Mouse (Mus musculus): ENCODE data around the gene Mgat4e. TPM values are rescaled to one million over a fixed set of nuclear protein-coding genes. Genes with fewer than 3 reads are reported as not detected.

Gene Mgat4e
- not detected in 2 replicates for polyA plus RNA-seq (2015; fragmentation: Nextera tagmentation; extraction: Ambion mirVana)

GRCm38 (mm10) chr1:134549632-134550132, at the start of gene Mgat4e:
TSS of gene Mgat4e (minus strand) at chr1:134549682.
- Histone ChIP-seq H3K27ac (replicated peaks) (no peak within 1 kb of the TSS), H3K9me3 (peaks cover 7% of the 10 kb centered on the region), H3K36me3 (no peaks in the 10 kb centered on the region), H3K4me3 (no peak within 1 kb of the TSS), H3K4me2 (no peak within 1 kb of the TSS), H3K4me1 (replicated peaks) (no peaks in the 10 kb centered on the region), H3K9ac (no peak within 1 kb of the TSS), H3K27me3 (no peaks in the 10 kb centered on the region)
- no peak for ATAC-seq (ENCODE audit: low read depth)
- WGBS = 52% methylated on average over 7 of the region's 7 CpGs

GRCm38 (mm10) chr1:134597339-134598054, 48.0 kb upstream of the Mgat4e start:
- Histone ChIP-seq H3K4me1 (replicated peaks) (no peaks in the 10 kb centered on the region), H3K9ac (no peak overlapping the region), H3K27me3 (no peaks in the 10 kb centered on the region), H3K36me3 (peaks cover 85% of the 10 kb centered on the region), H3K4me3 (no peak overlapping the region), H3K9me3 (no peaks in the 10 kb centered on the region), H3K4me2 (no peak overlapping the region), H3K27ac (replicated peaks) (no peak overlapping the region)
- ATAC-seq (ENCODE audit: low read depth) = no peak
- 90% methylated on average over 9 of the region's 9 CpGs for WGBS

GRCm38 (mm10) chr1:134591773-134592172, 42.3 kb upstream of the Mgat4e start:
- H3K36me3 ChIP-seq = peaks cover 78% of the 10 kb centered on the region
- H3K27me3 ChIP-seq = no peaks in the 10 kb centered on the region
- no peak for ATAC-seq (ENCODE audit: low read depth)
- H3K4me2 ChIP-seq = no peak overlapping the region
- no peaks in the 10 kb centered on the region for H3K4me1 ChIP-seq (replicated peaks)
- H3K9me3 ChIP-seq = no peaks in the 10 kb centered on the region
- WGBS = 88% methylated on average over 2 of the region's 2 CpGs
- no peak overlapping the region for H3K4me3 ChIP-seq
- no peak overlapping the region for H3K27ac ChIP-seq (replicated peaks)
- H3K9ac ChIP-seq = no peak overlapping the region

- Histone ChIP-seq H3K4me3 (no peak overlapping the region), H3K4me1 (replicated peaks) (no peaks in the 10 kb centered on the region), H3K4me2 (no peak overlapping the region), H3K9ac (no peak overlapping the region), H3K36me3 (peaks cover 77% of the 10 kb centered on the region), H3K27ac (replicated peaks) (no peak overlapping the region), H3K9me3 (no peaks in the 10 kb centered on the region), H3K27me3 (no peaks in the 10 kb centered on the region)
- ATAC-seq (ENCODE audit: low read depth) = 0 out of 2 replicates have a peak, but pooled peaks have one; percentile 47
Measured at GRCm38 (mm10) chr1:134589676-134590075, 40.2 kb upstream of the Mgat4e start.

- Histone ChIP-seq H3K4me3 (no peak overlapping the region), H3K27me3 (no peaks in the 10 kb centered on the region), H3K4me1 (replicated peaks) (peaks cover 22% of the 10 kb centered on the region), H3K36me3 (peaks cover 29% of the 10 kb centered on the region), H3K9me3 (no peaks in the 10 kb centered on the region), H3K4me2 (no peak overlapping the region), H3K27ac (replicated peaks) (no peak overlapping the region), H3K9ac (no peak overlapping the region)
- 60% methylated on average over 3 of the region's 3 CpGs for WGBS
- no peak for ATAC-seq (ENCODE audit: low read depth)
Measured at GRCm38 (mm10) chr1:134583560-134583959, 34.1 kb upstream of the Mgat4e start.

GRCm38 (mm10) chr1:134580796-134581195, 31.3 kb upstream of the Mgat4e start:
- no peak overlapping the region for H3K4me3 ChIP-seq
- no peaks in the 10 kb centered on the region for H3K9me3 ChIP-seq
- no peak for ATAC-seq (ENCODE audit: low read depth)
- no peak overlapping the region for H3K9ac ChIP-seq
- no peak overlapping the region for H3K27ac ChIP-seq (replicated peaks)
- H3K27me3 ChIP-seq = no peaks in the 10 kb centered on the region
- no peak overlapping the region for H3K4me2 ChIP-seq
- 97% methylated on average over 2 of the region's 2 CpGs for WGBS
- peaks cover 22% of the 10 kb centered on the region for H3K4me1 ChIP-seq (replicated peaks)
- peaks cover 7% of the 10 kb centered on the region for H3K36me3 ChIP-seq

GRCm38 (mm10) chr1:134577384-134578120, 28.1 kb upstream of the Mgat4e start:
- H3K4me3 ChIP-seq = no peak overlapping the region
- no peaks in the 10 kb centered on the region for H3K36me3 ChIP-seq
- H3K9me3 ChIP-seq = no peaks in the 10 kb centered on the region
- H3K27me3 ChIP-seq = no peaks in the 10 kb centered on the region
- no peak overlapping the region for H3K9ac ChIP-seq
- no peak for ATAC-seq (ENCODE audit: low read depth)
- no peak overlapping the region for H3K4me2 ChIP-seq
- 83% methylated on average over 6 of the region's 6 CpGs for WGBS
- no peak overlapping the region for H3K27ac ChIP-seq (replicated peaks)
- peaks cover 17% of the 10 kb centered on the region for H3K4me1 ChIP-seq (replicated peaks)

GRCm38 (mm10) chr1:134573932-134574315, 24.4 kb upstream of the Mgat4e start:
- WGBS = 77% methylated on average over 5 of the region's 5 CpGs

GRCm38 (mm10) chr1:134573300-134573931, 23.9 kb upstream of the Mgat4e start:
- Histone ChIP-seq H3K4me3 (no peak overlapping the region), H3K36me3 (no peaks in the 10 kb centered on the region), H3K27ac (replicated peaks) (no peak overlapping the region), H3K9ac (no peak overlapping the region), H3K4me2 (no peak overlapping the region), H3K27me3 (no peaks in the 10 kb centered on the region), H3K9me3 (no peaks in the 10 kb centered on the region), H3K4me1 (replicated peaks) (peaks cover 31% of the 10 kb centered on the region)
- ATAC-seq (ENCODE audit: low read depth) = no peak
- WGBS = 87% methylated on average over 1 of the region's 1 CpGs

More at GRCm38 (mm10) chr1:134573932-134574315, 24.4 kb upstream of the Mgat4e start:
- Histone ChIP-seq H3K4me1 (replicated peaks) (peaks cover 28% of the 10 kb centered on the region), H3K27ac (replicated peaks) (no peak overlapping the region), H3K9me3 (no peaks in the 10 kb centered on the region), H3K36me3 (no peaks in the 10 kb centered on the region), H3K4me3 (no peak overlapping the region), H3K4me2 (no peak overlapping the region), H3K27me3 (no peaks in the 10 kb centered on the region), H3K9ac (no peak overlapping the region)
- ATAC-seq (ENCODE audit: low read depth) = no peak

GRCm38 (mm10) chr1:134570631-134571030, 21.1 kb upstream of the Mgat4e start:
- Histone ChIP-seq H3K9me3 (no peaks in the 10 kb centered on the region), H3K9ac (no peak overlapping the region), H3K36me3 (no peaks in the 10 kb centered on the region), H3K27me3 (no peaks in the 10 kb centered on the region), H3K27ac (replicated peaks) (no peak overlapping the region), H3K4me3 (no peak overlapping the region), H3K4me1 (replicated peaks) (peaks cover 50% of the 10 kb centered on the region), H3K4me2 (no peak overlapping the region)
- no peak for ATAC-seq (ENCODE audit: low read depth)
- 75% methylated on average over 3 of the region's 3 CpGs for WGBS

GRCm38 (mm10) chr1:134570171-134570570, 20.7 kb upstream of the Mgat4e start:
- no peak overlapping the region for H3K4me2 ChIP-seq
- peaks cover 54% of the 10 kb centered on the region for H3K4me1 ChIP-seq (replicated peaks)
- no peak overlapping the region for H3K9ac ChIP-seq
- no peaks in the 10 kb centered on the region for H3K27me3 ChIP-seq
- 95% methylated on average over 9 of the region's 9 CpGs for WGBS
- H3K27ac ChIP-seq (replicated peaks) = no peak overlapping the region
- H3K9me3 ChIP-seq = no peaks in the 10 kb centered on the region
- no peak for ATAC-seq (ENCODE audit: low read depth)
- H3K36me3 ChIP-seq = no peaks in the 10 kb centered on the region
- no peak overlapping the region for H3K4me3 ChIP-seq

- peaks cover 70% of the 10 kb centered on the region for H3K4me1 ChIP-seq (replicated peaks)
- WGBS = 24% methylated on average over 1 of the region's 1 CpGs
Measured at GRCm38 (mm10) chr1:134567511-134567910, 18.0 kb upstream of the Mgat4e start.

More at GRCm38 (mm10) chr1:134567511-134567910, 18.0 kb upstream of the Mgat4e start:
- H3K4me3 ChIP-seq = no peak overlapping the region
- H3K9ac ChIP-seq = no peak overlapping the region
- H3K4me2 ChIP-seq = no peak overlapping the region
- H3K9me3 ChIP-seq = no peaks in the 10 kb centered on the region
- H3K36me3 ChIP-seq = no peaks in the 10 kb centered on the region
- no peaks in the 10 kb centered on the region for H3K27me3 ChIP-seq
- no peak overlapping the region for H3K27ac ChIP-seq (replicated peaks)
- no peak for ATAC-seq (ENCODE audit: low read depth)

Measured in neural tube, embryonic 13.5 days (tissue).